Mouse (Mus musculus) A20 (cell line): ENCODE data around the gene Baiap2l1.

ENCODE experiments used
- DNase-seq: peaks from one replicate; pipeline ENCODE4 v3.0.0-alpha.2; 2011; ENCODE audit warnings: low read depth, low spot score

The Baiap2l1 gene

GRCm38 (mm10) chr5:144286591-144287266 lies 71.2 kb downstream of the Baiap2l1 start:
- peak; percentile 50 for DNase-seq

- no peak for DNase-seq
Measured at GRCm38 (mm10) chr5:144284599-144284998, 73.3 kb downstream of the Baiap2l1 start.

GRCm38 (mm10) chr5:144283551-144284031 lies 74.3 kb downstream of the Baiap2l1 start:
- peak; percentile 91 for DNase-seq

- peak; percentile 64 for DNase-seq
Measured at GRCm38 (mm10) chr5:144282470-144283260, 75.2 kb downstream of the Baiap2l1 start.

GRCm38 (mm10) chr5:144279926-144280325 lies 78.0 kb downstream of the Baiap2l1 start:
- no peak for DNase-seq

GRCm38 (mm10) chr5:144279081-144279541 lies 78.8 kb downstream of the Baiap2l1 start:
- no peak for DNase-seq

- no peak for DNase-seq
Measured at GRCm38 (mm10) chr5:144278374-144278960, 79.4 kb downstream of the Baiap2l1 start.

- DNase-seq, result peak; percentile 89
Measured at GRCm38 (mm10) chr5:144276898-144277630, 80.8 kb downstream of the Baiap2l1 start.

GRCm38 (mm10) chr5:144274904-144275303 lies 83.0 kb downstream of the Baiap2l1 start:
- no peak for DNase-seq

- no peak for DNase-seq
Measured at GRCm38 (mm10) chr5:144271772-144272171, 86.1 kb downstream of the Baiap2l1 start.

GRCm38 (mm10) chr5:144271118-144271517 lies 86.8 kb downstream of the Baiap2l1 start:
- no peak for DNase-seq

GRCm38 (mm10) chr5:144270420-144270819 lies 87.5 kb downstream of the Baiap2l1 start:
- DNase-seq, result no peak

- DNase-seq, result no peak
Measured at GRCm38 (mm10) chr5:144269926-144270325, 88.0 kb downstream of the Baiap2l1 start.

GRCm38 (mm10) chr5:144267535-144268241 lies 90.2 kb downstream of the Baiap2l1 start:
- peak; percentile 64 for DNase-seq

- DNase-seq, result no peak
Measured at GRCm38 (mm10) chr5:144263496-144263895, 94.4 kb downstream of the Baiap2l1 start.

GRCm38 (mm10) chr5:144263082-144263481 lies 94.8 kb downstream of the Baiap2l1 start:
- no peak for DNase-seq

- no peak for DNase-seq
Measured at GRCm38 (mm10) chr5:144261829-144262228, 96.1 kb downstream of the Baiap2l1 start.

GRCm38 (mm10) chr5:144261309-144261708 lies 96.6 kb downstream of the Baiap2l1 start:
- no peak for DNase-seq

GRCm38 (mm10) chr5:144260464-144260863 lies 97.4 kb downstream of the Baiap2l1 start:
- DNase-seq, result no peak

- DNase-seq, result no peak
Measured at GRCm38 (mm10) chr5:144259228-144259627, 98.7 kb downstream of the Baiap2l1 start.

GRCm38 (mm10) chr5:144258687-144259086 lies 99.2 kb downstream of the Baiap2l1 start:
- no peak for DNase-seq
